8 mouse cellular contexts compared by ENCODE assay signal in genomic region chr2:130664102-130664701, GRCm38 (mm10). TPM values are rescaled to one million over a fixed set of nuclear protein-coding genes. Genes with fewer than 3 reads are reported as not detected.
DNase-seq lines count a peak whose midpoint lies in the region; ATAC-seq lines count a peak whose summit lies in the region.

Ddrgk1 (minus strand) TSS chr2:130664659.

- DNase-seq in adipocyte (ENCODE audit: low spot score), result peak; percentile 98
- DNase-seq in embryo, embryonic 10 days (ENCODE audit: low spot score), result peak; percentile 97
- peak; percentile 92 for DNase-seq in gastrocnemius, postnatal 10 days
- DNase-seq in induced T-regulatory cell, adult 2 months (ENCODE audit: low read depth), result peak; percentile 96
- DNase-seq in left cerebral cortex, adult 9 months (ENCODE audit: low spot score in 2 of 2), result peak; percentile 95
- DNase-seq in right cerebral cortex, postnatal 14 days, result peak; percentile 89
- peak; percentile 89 to 91 for DNase-seq in urinary bladder, postnatal 36 days (ENCODE audit: low spot score in 2 of 2)

- peak; percentile 76 for ATAC-seq in megakaryocyte progenitor cell, adult 5-6 weeks (replicated peaks; ENCODE audit: poor library complexity)

RNA-seq across cellular contexts. Expression of gene Ddrgk1, which starts in this region (rescaled TPM):
- total RNA-seq in gastrocnemius, postnatal 10 days (2021), result 10 to 100 TPM; 66.1 to 71.3 TPM
- 50.5 and 75.9 TPM in 2 replicates for total RNA-seq in megakaryocyte progenitor cell, adult 5-6 weeks (2015)
- total RNA-seq in megakaryocyte progenitor cell, adult 5-6 weeks (2017), result 72.4 and 107 TPM in 2 replicates

Comparison
In these comparisons a context has a peak if more than half of its experiments do, and no peak if none do; other contexts are left out.
1. Peak in every context shown above with its lines: DNase-seq and ATAC-seq.